Mouse (Mus musculus): ENCODE measurements around the gene Rsad1.

GRCm38 (mm10) chr11:94570612-94571011 is 21.6 kb upstream of the Rsad1 start:
- TF ChIP-seq CTCF (IDR thresholded peaks at IDR 0.05; ENCODE audit: low read depth, low read length) (no peak), POLR2A (IDR thresholded peaks at IDR 0.05; ENCODE audit: insufficient read depth, low read length) (no peak)
